Mouse (Mus musculus) limb, embryonic 12.5 days (tissue): ENCODE data around the gene Mettl8. TPM values are rescaled to one million over a fixed set of nuclear protein-coding genes. Genes with fewer than 3 reads are reported as not detected.

Experiments
- ATAC-seq: fragments of 200-750 bp; cut with Nextera tagmentation; 2 replicates; pipeline ENCODE4 v1.8.0; 2017; ENCODE audit warnings: low read depth, moderate TSS enrichment; ENCODE audit not compliant: insufficient number of reproducible peaks, insufficient read depth, low FRiP score, low TSS enrichment
- H3K27ac ChIP-seq: fragments of 300-500 bp; sonication (generic); 2 replicates; pipeline ENCODE4 v1.5.1; 2016; ENCODE audit warnings: mild to moderate bottlenecking, moderate library complexity
- H3K27me3 ChIP-seq: fragments of 300-500 bp; sonication (generic); 2 replicates; pipeline ENCODE4 v1.6.1; 2016; ENCODE audit warnings: mild to moderate bottlenecking, moderate library complexity
- H3K36me3 ChIP-seq: fragments of 300-500 bp; sonication (generic); 2 replicates; pipeline ENCODE4 v1.6.1; 2016; ENCODE audit warnings: mild to moderate bottlenecking, moderate library complexity
- H3K4me1 ChIP-seq: fragments of 300-500 bp; sonication (generic); replicated peaks from 2 replicates; pipeline ENCODE4 v1.6.1; 2016
- H3K4me2 ChIP-seq: fragments of 300-500 bp; sonication (generic); 2 replicates; pipeline ENCODE4 v1.6.1; 2016; ENCODE audit warnings: mild to moderate bottlenecking, moderate library complexity
- H3K4me3 ChIP-seq: fragments of 300-500 bp; sonication (generic); replicated peaks from 2 replicates; pipeline ENCODE4 v1.5.1; 2016; ENCODE audit warnings: mild to moderate bottlenecking
- H3K9ac ChIP-seq: fragments of 300-500 bp; sonication (generic); replicated peaks from 2 replicates; pipeline ENCODE4 v1.6.1; 2016; ENCODE audit warnings: mild to moderate bottlenecking, moderate library complexity
- H3K9me3 ChIP-seq: fragments of 300-500 bp; sonication (generic); 2 replicates; pipeline ENCODE4 v1.6.1; 2016; ENCODE audit warnings: mild to moderate bottlenecking, moderate library complexity
- WGBS: fragments of 180-500 bp; shearing (Covaris S2); methylation state at CpG from one replicate; pipeline ENCODE4 v1.1.7; 2016; 5-methylcytosine and 5-hydroxymethylcytosine counted together
- polyA plus RNA-seq: library from polyadenylated mRNA; unstranded; fragments of >200 nt; fragmentation: Nextera tagmentation; extraction: Ambion mirVana; gene quantifications from 2 replicates; pipeline ENCODE4 v1.2.1, GENCODE M21; 2016

Mettl8 gene
- polyA plus RNA-seq, 1 experiment from 2014 or later: 18.1 TPM

DNA sequence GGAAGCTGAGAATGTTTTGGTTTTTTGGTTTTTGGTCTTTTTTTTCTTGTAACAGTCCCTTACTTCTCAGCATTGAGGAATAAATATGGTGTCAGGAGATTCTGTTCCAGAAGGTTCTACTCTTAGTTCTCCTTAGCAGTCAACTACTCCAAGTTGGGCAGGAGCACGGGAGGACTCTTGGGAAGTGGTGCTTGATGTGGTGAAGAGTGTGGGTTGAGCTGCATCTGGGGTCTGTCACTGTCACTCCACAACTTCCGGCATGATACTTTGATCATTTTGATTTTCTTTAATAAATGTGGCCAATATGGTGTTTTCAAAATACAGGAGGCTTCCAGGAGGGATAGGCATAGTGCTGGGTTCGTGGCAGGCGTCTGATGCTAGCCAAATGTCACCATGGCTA lies 22.4 kb downstream of the Mettl8 start:
- H3K9me3 ChIP-seq: no peaks in the 10 kb centered on the region
- H3K27ac ChIP-seq: peak overlapping the region; percentile 69
- H3K4me3 ChIP-seq: no peak overlapping the region
- 82% methylated on average over 4 of the region's 4 CpGs for WGBS
- no peak overlapping the region; the same call in 1 of the 2 replicates for H3K4me2 ChIP-seq
- no peaks in the 10 kb centered on the region for H3K36me3 ChIP-seq
- no peaks in the 10 kb centered on the region for H3K27me3 ChIP-seq
- peaks cover 31% of the 10 kb centered on the region for H3K4me1 ChIP-seq
- no peak overlapping the region for H3K9ac ChIP-seq
- ATAC-seq: no peak

GRCm38 (mm10) chr2:71031973-71032794 lies 23.2 kb downstream of the Mettl8 start:
- Histone ChIP-seq H3K36me3 (no peaks in the 10 kb centered on the region), H3K4me3 (no peak overlapping the region), H3K4me1 (peaks cover 31% of the 10 kb centered on the region), H3K9me3 (no peaks in the 10 kb centered on the region), H3K27ac (peak overlapping the region; percentile 69), H3K27me3 (no peaks in the 10 kb centered on the region), H3K9ac (no peak overlapping the region; the same call in 1 of the 2 replicates), H3K4me2 (no peak overlapping the region)
- ATAC-seq: no peak
- 75% methylated on average over 18 of the region's 18 CpGs for WGBS

GRCm38 (mm10) chr2:71030663-71031062 lies 24.7 kb downstream of the Mettl8 start:
- H3K27me3 ChIP-seq: no peaks in the 10 kb centered on the region
- no peak overlapping the region for H3K27ac ChIP-seq
- H3K9me3 ChIP-seq: no peaks in the 10 kb centered on the region
- no peak overlapping the region for H3K9ac ChIP-seq
- H3K4me3 ChIP-seq: no peak overlapping the region
- peaks cover 45% of the 10 kb centered on the region for H3K4me1 ChIP-seq
- 70% methylated on average over 2 of the region's 2 CpGs for WGBS
- no peaks in the 10 kb centered on the region for H3K36me3 ChIP-seq
- no peak overlapping the region for H3K4me2 ChIP-seq
- no peak for ATAC-seq

DNA sequence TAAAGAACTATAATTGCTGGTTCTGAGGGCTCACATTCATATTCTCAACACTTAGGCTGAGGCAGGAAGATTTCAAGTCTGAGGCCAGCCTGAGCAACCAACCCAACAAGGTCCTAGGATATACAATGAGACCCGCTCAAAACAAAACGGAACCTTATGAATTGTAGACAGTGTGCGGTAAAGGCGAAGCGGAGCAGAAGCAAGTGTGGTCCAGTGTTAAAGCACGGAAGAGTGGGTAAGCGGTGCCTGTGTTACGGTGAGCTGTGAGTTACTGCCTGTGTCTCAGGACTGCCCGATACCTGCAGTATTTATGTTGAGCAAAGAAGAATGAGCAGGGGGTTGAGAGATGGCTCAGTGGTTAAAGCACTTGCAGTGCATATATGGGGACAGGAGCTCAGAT lies 27.8 kb downstream of the Mettl8 start:
- no peak overlapping the region for H3K4me3 ChIP-seq
- no peak for ATAC-seq
- no peaks in the 10 kb centered on the region for H3K27me3 ChIP-seq
- no peaks in the 10 kb centered on the region for H3K36me3 ChIP-seq
- no peaks in the 10 kb centered on the region for H3K9me3 ChIP-seq
- 97% methylated on average over 9 of the region's 9 CpGs for WGBS
- H3K27ac ChIP-seq: no peak overlapping the region
- H3K4me1 ChIP-seq: peaks cover 35% of the 10 kb centered on the region
- H3K4me2 ChIP-seq: no peak overlapping the region
- H3K9ac ChIP-seq: no peak overlapping the region

DNA sequence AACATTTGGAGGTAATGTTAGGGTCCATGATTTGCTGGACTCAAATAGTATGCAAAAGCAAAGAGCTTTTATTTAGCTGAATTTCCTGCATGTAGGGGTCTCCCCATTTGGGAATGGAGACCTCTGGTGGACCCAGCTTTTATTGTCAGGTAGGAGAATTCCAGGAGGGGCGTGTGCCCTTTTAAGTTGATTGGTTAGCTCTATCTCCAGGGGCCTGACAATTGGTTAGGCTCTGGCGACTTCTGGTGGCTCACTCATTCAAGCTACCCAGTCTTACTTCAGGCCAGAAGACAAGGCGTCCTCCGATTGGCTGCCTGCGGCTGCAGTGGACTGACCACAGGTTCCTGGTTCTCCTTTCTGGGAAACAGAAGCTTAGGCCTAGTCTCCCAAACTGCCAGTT lies 28.6 kb downstream of the Mettl8 start:
- H3K9ac ChIP-seq: no peak overlapping the region
- no peaks in the 10 kb centered on the region for H3K36me3 ChIP-seq
- no peaks in the 10 kb centered on the region for H3K27me3 ChIP-seq
- no peaks in the 10 kb centered on the region for H3K9me3 ChIP-seq
- peaks cover 27% of the 10 kb centered on the region for H3K4me1 ChIP-seq
- ATAC-seq: peak; percentile 63; the same call in 1 of the 2 replicates
- H3K4me2 ChIP-seq: no peak overlapping the region
- H3K4me3 ChIP-seq: no peak overlapping the region
- WGBS: 38% methylated on average over 5 of the region's 5 CpGs
- H3K27ac ChIP-seq: no peak overlapping the region

DNA sequence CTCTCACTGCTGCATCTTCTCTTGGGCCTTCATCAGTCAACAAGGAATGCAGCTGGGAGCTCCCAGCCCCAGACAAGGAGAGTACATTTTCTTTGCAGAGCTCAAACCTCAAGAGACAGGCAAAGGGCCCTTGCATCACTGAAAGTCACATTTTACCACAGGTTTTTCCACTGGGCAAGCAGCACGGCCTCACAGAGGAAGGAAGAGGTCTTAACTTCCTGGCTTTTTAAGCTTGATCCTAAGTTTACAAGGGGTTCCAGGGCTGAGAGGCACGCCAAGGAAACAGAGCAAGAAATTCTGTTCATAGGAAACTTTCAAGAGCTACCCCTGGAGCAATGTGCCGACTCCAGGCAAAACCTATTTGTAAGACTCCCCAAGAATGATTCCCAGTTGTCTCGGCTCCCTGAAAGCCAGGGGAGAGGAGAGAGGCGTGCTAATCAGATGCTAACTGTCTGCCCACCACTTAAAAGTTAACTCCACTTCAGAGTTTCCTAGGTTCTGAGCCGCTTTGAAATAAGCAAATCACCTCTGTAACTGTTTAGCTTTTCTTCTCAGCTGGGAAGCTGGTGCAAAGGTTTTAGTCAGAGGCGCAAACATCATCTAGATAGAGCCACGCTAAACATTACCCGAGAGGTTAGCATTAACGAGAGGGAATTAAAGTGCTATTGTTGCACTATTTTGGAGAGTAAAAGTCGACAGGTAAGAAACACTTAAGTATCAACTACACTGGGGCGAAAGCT lies 29.6 kb downstream of the Mettl8 start:
- peak overlapping the region; percentile 75 for H3K27ac ChIP-seq
- no peaks in the 10 kb centered on the region for H3K36me3 ChIP-seq
- H3K4me3 ChIP-seq: no peak overlapping the region
- H3K27me3 ChIP-seq: no peaks in the 10 kb centered on the region
- peaks cover 20% of the 10 kb centered on the region for H3K4me1 ChIP-seq
- no peak for ATAC-seq
- no peaks in the 10 kb centered on the region for H3K9me3 ChIP-seq
- WGBS: 23% methylated on average over 12 of the region's 12 CpGs
- peak overlapping the region; percentile 38 for H3K4me2 ChIP-seq
- peak overlapping the region; percentile 14; the same call in 1 of the 2 replicates for H3K9ac ChIP-seq

DNA sequence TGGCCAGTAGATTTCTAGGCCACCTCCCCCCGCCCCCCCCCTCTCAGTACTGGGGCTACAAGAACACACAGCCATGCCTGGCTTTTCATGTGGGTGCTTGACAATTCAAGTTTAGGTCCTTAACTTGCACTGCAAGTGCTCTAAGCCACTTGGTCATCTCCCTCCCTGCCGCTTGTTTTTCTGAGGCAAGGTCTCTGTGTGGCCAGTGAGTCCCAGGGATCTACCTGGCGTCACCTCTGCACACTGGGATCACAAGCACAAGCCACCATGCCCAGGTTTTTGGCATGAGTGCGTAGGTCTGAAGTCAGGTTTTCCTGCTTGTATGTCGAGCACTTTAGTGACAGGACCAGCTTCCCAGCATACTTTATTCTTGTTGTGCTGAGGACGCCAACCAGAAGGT lies 31.4 kb downstream of the Mettl8 start:
- H3K27ac ChIP-seq: no peak overlapping the region
- WGBS: 92% methylated on average over 6 of the region's 6 CpGs

DNA sequence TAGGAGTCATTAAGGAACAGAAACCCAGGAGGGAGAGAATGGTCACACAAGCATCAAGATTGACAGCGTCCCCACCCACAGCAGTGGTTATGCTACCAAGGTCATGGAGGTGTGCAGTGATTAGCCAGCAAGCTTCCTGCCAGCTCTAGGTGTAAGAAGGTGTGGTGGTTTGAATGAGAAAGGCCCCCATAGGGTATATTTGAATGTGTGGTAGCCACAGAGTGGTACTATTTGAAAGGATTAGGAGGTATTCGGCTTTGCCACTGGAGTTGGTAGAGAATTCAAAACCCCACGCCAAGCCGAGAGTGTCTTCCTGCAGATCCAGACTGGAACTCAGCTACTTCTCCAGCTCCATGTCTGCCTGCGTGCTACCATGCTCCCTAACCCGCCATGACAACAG lies 32.4 kb downstream of the Mettl8 start:
- H3K9me3 ChIP-seq: no peaks in the 10 kb centered on the region
- no peak for ATAC-seq
- no peak overlapping the region for H3K4me2 ChIP-seq
- no peak overlapping the region for H3K9ac ChIP-seq
- no peak overlapping the region for H3K4me3 ChIP-seq
- 97% methylated on average over 6 of the region's 6 CpGs for WGBS
- no peaks in the 10 kb centered on the region for H3K36me3 ChIP-seq
- no peaks in the 10 kb centered on the region for H3K27me3 ChIP-seq
- H3K27ac ChIP-seq: no peak overlapping the region
- peaks cover 26% of the 10 kb centered on the region for H3K4me1 ChIP-seq

More for the DNA sequence above, 31.4 kb downstream of the Mettl8 start:
- Histone ChIP-seq H3K9me3 (no peaks in the 10 kb centered on the region), H3K9ac (no peak overlapping the region), H3K4me3 (no peak overlapping the region), H3K36me3 (no peaks in the 10 kb centered on the region), H3K4me2 (no peak overlapping the region), H3K27me3 (no peaks in the 10 kb centered on the region), H3K4me1 (peaks cover 26% of the 10 kb centered on the region)
- no peak for ATAC-seq

- no peak overlapping the region for H3K4me2 ChIP-seq
- 85% methylated on average over 8 of the region's 8 CpGs for WGBS
- H3K36me3 ChIP-seq: no peaks in the 10 kb centered on the region
- no peak for ATAC-seq
- no peaks in the 10 kb centered on the region for H3K9me3 ChIP-seq
- no peak overlapping the region for H3K4me3 ChIP-seq
- H3K27ac ChIP-seq: no peak overlapping the region
- no peaks in the 10 kb centered on the region for H3K27me3 ChIP-seq
- H3K4me1 ChIP-seq: peaks cover 12% of the 10 kb centered on the region
- H3K9ac ChIP-seq: no peak overlapping the region
These were observed 34.7 kb downstream of the Mettl8 start for GRCm38 (mm10) chr2:71020674-71021073.

DNA sequence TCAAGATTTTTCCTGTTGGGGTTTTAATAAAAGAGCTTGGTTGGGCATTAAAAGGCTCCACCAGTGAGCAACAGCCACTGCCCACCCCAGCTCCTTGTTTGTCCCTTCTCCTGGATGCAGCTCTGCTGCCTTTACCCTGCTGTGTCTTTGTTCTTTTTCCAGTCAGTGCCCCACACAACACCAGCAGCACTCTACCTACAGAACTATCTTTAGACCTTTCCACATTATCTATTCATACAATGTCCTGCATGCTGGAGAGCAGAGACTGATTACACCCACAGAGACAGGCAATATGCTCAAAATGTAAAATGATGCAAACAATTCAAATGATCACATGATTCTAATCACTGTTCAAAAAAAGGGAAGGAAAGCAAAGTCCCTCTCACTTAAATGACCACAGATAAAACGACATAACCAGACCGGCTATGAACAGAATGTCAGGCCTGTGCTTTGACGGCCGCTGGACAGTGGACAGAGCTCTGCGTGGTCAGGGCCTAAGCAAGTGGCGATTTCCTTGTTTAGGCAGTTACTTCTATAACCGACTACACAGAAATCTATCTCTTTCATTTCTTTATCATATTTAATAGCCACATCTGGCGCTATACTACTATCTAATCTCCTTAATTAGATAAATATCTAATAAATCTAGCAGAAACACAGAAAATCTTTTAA lies 35.5 kb downstream of the Mettl8 start:
- Histone ChIP-seq H3K36me3 (no peaks in the 10 kb centered on the region), H3K9me3 (no peaks in the 10 kb centered on the region), H3K4me1 (peaks cover 7% of the 10 kb centered on the region; the same call in 1 of the 2 replicates), H3K27me3 (no peaks in the 10 kb centered on the region), H3K4me3 (no peak overlapping the region), H3K4me2 (no peak overlapping the region), H3K9ac (no peak overlapping the region), H3K27ac (0 out of 2 replicates have a peak overlapping the region, but pooled peaks have one; percentile 2)
- ATAC-seq: no peak
- WGBS: 78% methylated on average over 8 of the region's 8 CpGs

- WGBS: 57% methylated on average over 9 of the region's 9 CpGs
- no peaks in the 10 kb centered on the region for H3K36me3 ChIP-seq
- H3K27me3 ChIP-seq: no peaks in the 10 kb centered on the region
- H3K4me2 ChIP-seq: no peak overlapping the region
- H3K4me1 ChIP-seq: peaks cover 7% of the 10 kb centered on the region; the same call in 1 of the 2 replicates
- no peak overlapping the region for H3K4me3 ChIP-seq
- ATAC-seq: no peak
- H3K27ac ChIP-seq: no peak overlapping the region
- H3K9ac ChIP-seq: no peak overlapping the region
- no peaks in the 10 kb centered on the region for H3K9me3 ChIP-seq
These were observed 36.1 kb downstream of the Mettl8 start for GRCm38 (mm10) chr2:71019277-71019676.
